Mouse (Mus musculus) liver, adult 2 months (tissue): Measurements from ENCODE around the gene Mthfd2.

Experiments used
- CTCF ChIP-seq: fragments of 200-500 bp; IDR thresholded peaks from 2 replicates; pipeline ENCODE4 v1.5.1; 2011; ENCODE audit warnings: low read depth, low read length, control low read depth
- POLR2A ChIP-seq: fragments of 200-500 bp; IDR thresholded peaks from 2 replicates; pipeline ENCODE4 v1.6.1; 2011; ENCODE audit warnings: low read length, control low read depth; ENCODE audit not compliant: insufficient read depth; ENCODE audit errors: extremely low read depth

GRCm38 (mm10) chr6:83342957-83343356 lies 17.2 kb upstream of the Mthfd2 start:
- TF ChIP-seq CTCF = no peak
- no peak for TF ChIP-seq POLR2A
